Mouse (Mus musculus): ENCODE measurements around the gene Pls3. TPM values are rescaled to one million over a fixed set of nuclear protein-coding genes. Genes with fewer than 3 reads are reported as not detected.

Pls3 gene
- 0.08 TPM in 1 of 2 replicates, not detected in the other for polyA plus RNA-seq (2012; ENCODE audit: low replicate concordance)

DNA sequence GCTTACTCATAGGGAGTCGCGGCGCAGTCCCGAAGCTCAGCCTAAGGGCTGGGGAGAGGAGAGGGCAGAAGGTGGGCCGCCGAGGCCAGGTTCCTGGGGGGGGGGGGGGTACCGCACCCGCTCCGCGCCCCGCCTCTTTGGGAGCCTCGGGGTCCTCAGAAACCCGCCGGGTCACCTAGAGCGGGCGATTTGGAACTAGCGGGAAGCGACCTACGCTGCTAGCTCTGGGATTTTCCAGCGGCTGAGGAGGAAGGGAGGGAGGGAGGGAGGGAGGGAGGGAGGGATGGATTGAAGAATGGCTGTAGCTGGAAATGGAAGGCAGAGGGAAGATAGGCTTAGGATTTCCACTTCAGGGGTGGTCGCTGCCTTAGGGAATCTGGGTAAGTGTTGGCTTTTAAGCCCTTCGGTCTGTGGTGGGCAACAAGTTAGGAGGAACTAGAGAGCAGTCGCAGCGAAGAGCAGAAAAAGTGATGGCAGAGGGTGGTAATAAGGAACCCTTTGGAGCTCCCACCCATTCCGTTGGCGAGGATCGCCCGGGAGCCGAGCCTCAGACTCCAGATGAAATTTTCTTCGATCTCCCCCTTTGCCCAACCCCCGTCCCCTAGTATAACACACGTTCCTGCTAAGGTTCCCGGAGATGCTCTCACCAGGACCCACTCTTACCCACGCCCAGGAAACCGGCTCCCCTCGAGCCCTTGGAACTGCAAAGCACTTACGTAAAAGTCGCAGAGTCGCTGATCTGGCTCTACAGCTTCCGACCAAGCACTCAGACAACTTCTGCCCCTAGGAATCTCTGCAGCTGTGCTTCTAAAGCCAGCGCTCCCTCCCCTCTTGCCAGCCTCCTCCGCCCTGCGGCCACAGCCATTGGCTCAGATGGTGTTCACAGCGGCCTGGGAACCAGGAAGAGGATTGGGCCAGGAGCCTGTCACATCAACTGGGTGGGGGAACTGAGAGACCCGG, at the start of gene Pls3:
Gene Pls3, minus strand, starts transcription at position 851 of the 960 bp plus-strand sequence.

All from leukemia stem cell, adult 10-12 weeks (primary cell).